Mouse (Mus musculus): ENCODE data around the gene Psmd6.

Gene Psmd6

GRCm38 (mm10) chr14:14064486-14065141, 56.2 kb downstream of the Psmd6 start:
- no peak for DNase-seq (ENCODE audit: low read depth, low spot score)

- DNase-seq (ENCODE audit: low read depth, low spot score), result no peak
Observed at GRCm38 (mm10) chr14:14063382-14063781, 57.4 kb downstream of the Psmd6 start.

- no peak for DNase-seq (ENCODE audit: low read depth, low spot score)
Observed at GRCm38 (mm10) chr14:14062531-14063245, 58.1 kb downstream of the Psmd6 start.
